Mouse (Mus musculus) testis, adult 2 months (tissue): ENCODE measurements around the gene 1700001C19Rik.

Experiments
- CTCF ChIP-seq: fragments of 200-500 bp; IDR thresholded peaks from 2 replicates; pipeline ENCODE4 v1.5.1; 2012; ENCODE audit warnings: low read depth, mild to moderate bottlenecking, inconsistent platforms, low read length, moderate library complexity; ENCODE audit not compliant: control insufficient read depth, insufficient read depth, insufficient replicate concordance
- POLR2A ChIP-seq: fragments of 200-500 bp; IDR thresholded peaks from 2 replicates; pipeline ENCODE4 v1.6.1; 2012; ENCODE audit warnings: low read depth, mild to moderate bottlenecking, inconsistent platforms, low read length, moderate library complexity; ENCODE audit not compliant: control insufficient read depth

GRCm38 (mm10) chr17:47424186-47424585, 13.0 kb downstream of the 1700001C19Rik start:
- TF ChIP-seq CTCF, result no peak
- TF ChIP-seq POLR2A, result no peak
